Mouse (Mus musculus): ENCODE results near the gene Dync1li1.

DNA sequence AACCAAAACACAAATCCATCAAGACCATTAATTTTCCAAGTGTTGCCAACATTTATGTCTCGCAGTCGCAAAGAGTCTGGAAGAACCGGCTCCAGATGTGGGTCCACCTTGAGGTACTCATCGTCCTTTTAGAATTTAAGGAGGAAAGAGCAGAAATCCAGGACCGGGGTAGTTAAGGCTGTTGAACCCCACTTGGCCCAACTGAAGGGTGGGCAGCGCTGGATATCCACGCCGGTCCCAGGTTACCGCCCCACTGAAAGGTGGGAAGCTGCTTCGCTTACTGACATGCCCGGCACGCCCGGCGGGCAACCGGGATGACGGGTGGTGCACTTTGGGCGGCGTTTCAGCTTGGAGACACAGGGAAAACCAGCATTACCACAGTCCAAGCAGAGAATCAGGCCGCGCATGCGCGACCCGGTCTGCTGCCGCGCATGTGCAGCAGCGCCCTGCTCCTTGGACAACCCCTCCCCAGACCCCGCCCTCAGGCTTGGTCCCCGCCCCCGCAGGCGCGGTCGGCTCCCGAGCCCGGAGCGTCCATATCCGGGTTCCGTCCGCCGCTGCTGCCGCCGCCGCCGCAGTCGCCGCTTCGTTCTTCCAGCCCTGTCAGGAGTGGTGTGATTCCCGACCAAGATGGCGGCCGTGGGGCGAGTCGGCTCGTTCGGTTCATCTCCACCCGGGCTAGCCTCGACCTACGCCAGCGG is at the start of gene Dync1li1:
- TF ChIP-seq CTCF (IDR thresholded peaks at IDR 0.05; ENCODE audit: control insufficient read depth, insufficient read depth, low read length) (no peak), POLR2A (IDR thresholded peaks at IDR 0.05; ENCODE audit: borderline replicate concordance, control insufficient read depth, low read depth, low read length) (peak; percentile 71; the same call in 1 of the 2 replicates)
